Comparison of ENCODE assay signal across 8 mouse cellular contexts in the genomic region with DNA sequence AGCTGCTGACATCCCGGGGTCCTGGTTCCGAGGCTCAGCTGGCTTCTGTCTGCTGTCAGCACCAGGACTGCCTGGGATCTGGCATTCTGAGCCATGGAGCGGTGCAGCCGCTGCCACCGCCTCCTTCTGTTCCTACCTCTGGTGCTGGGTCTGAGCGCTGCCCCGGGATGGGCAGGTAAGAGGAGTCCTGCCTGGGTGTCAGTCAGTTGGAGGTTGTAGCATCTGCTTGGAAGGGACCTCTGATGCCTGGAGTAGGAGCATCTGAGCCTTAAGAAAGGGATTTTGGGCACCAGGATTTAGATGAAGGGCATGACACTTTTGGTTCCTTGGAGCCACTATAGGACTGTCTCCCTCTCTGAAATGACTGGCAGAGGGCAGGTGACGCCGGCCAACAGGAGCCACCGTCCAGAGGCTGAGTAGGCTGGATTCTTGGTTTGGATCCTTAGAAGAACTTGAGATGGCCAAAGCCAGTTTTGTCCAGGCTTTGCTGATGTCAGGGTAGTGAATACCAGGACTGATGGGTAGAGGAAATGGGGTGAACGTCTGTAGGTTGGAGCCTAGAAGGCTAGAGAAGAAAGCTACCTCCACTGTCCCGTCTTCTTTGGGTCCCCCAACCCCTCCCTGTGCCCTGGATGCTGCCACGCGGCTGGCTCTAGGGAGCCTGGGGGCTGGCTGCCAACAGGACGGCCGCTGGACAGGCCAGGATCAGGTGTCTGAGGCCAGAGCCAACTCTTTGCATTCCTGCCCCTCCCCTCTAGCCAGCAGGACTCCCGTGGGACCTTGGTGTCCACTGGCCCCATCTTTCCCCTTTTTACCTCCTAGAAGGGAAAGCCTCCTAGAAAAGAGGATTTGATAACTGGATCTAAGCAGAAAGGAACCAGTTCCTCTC. TPM values are rescaled to one million over a fixed set of nuclear protein-coding genes. Genes with fewer than 3 reads are reported as not detected.
DNase-seq lines count a peak whose midpoint lies in the region; ATAC-seq and TF ChIP-seq lines count a peak whose summit lies in the region.

No protein-coding gene starts in this region.

- WGBS in kidney, postnatal 0 days = 16% methylated on average over 17 of the region's 17 CpGs
- 30% methylated on average over 17 of the region's 17 CpGs for WGBS in forebrain, embryonic 13.5 days
- WGBS in hindbrain, embryonic 10.5 days = 32% methylated on average over 17 of the region's 17 CpGs
- WGBS in midbrain, embryonic 16.5 days = 29% methylated on average over 17 of the region's 17 CpGs

- peaks cover 26% of the 10 kb centered on the region for H3K36me3 ChIP-seq in kidney, postnatal 0 days (ENCODE audit: insufficient read depth, low read length)
- H3K36me3 ChIP-seq in forebrain, embryonic 13.5 days (ENCODE audit: poor library complexity, severe bottlenecking) = peaks cover 32% of the 10 kb centered on the region
- H3K36me3 ChIP-seq in hindbrain, embryonic 10.5 days = peaks cover 37% of the 10 kb centered on the region
- H3K36me3 ChIP-seq in midbrain, embryonic 16.5 days (ENCODE audit: control insufficient read depth, insufficient read depth, low read length) = peaks cover 25% of the 10 kb centered on the region

- TF ChIP-seq CTCF in kidney, postnatal 0 days (IDR thresholded peaks at IDR 0.05; ENCODE audit: low read depth) = no peak

- DNase-seq in kidney, postnatal 0 days (ENCODE audit: low spot score) = no peak
- no peak for DNase-seq in kidney, postnatal 4 days
- peak; percentile 11 for DNase-seq in adrenal gland, adult 8-10 months
- DNase-seq in hindbrain, embryonic 10.5 days (ENCODE audit: low spot score) = no peak
- no peak for DNase-seq in frontal cortex, postnatal 25 days (ENCODE audit: low spot score in 2 of 2)
- DNase-seq in spleen, postnatal 4 days (ENCODE audit: low spot score in 2 of 2) = no peak

- no peak overlapping the region for H3K4me3 ChIP-seq in kidney, postnatal 0 days (replicated peaks; ENCODE audit: low read depth, low read length)
- peak overlapping the region; percentile 36 for H3K4me3 ChIP-seq in forebrain, embryonic 13.5 days
- H3K4me3 ChIP-seq in hindbrain, embryonic 10.5 days = peak overlapping the region; percentile 35; the same call in 1 of the 2 replicates
- H3K4me3 ChIP-seq in midbrain, embryonic 16.5 days (ENCODE audit: low read depth, low read length) = peak overlapping the region; percentile 21

- no peak overlapping the region for H3K27ac ChIP-seq in kidney, postnatal 0 days
- no peak overlapping the region for H3K27ac ChIP-seq in forebrain, embryonic 13.5 days
- H3K27ac ChIP-seq in hindbrain, embryonic 10.5 days = peak overlapping the region; percentile 59
- no peak overlapping the region for H3K27ac ChIP-seq in midbrain, embryonic 16.5 days (ENCODE audit: low read length)

- no peaks in the 10 kb centered on the region for H3K9me3 ChIP-seq in kidney, postnatal 0 days (replicated peaks; ENCODE audit: low read length)
- H3K9me3 ChIP-seq in forebrain, embryonic 13.5 days (replicated peaks) = no peaks in the 10 kb centered on the region
- H3K9me3 ChIP-seq in hindbrain, embryonic 10.5 days = no peaks in the 10 kb centered on the region
- H3K9me3 ChIP-seq in midbrain, embryonic 16.5 days (replicated peaks; ENCODE audit: control insufficient read depth, low read length, poor library complexity, severe bottlenecking) = no peaks in the 10 kb centered on the region

- peaks cover 14% of the 10 kb centered on the region for H3K4me1 ChIP-seq in kidney, postnatal 0 days (replicated peaks; ENCODE audit: insufficient read depth, low read length)
- H3K4me1 ChIP-seq in forebrain, embryonic 13.5 days = peaks cover 36% of the 10 kb centered on the region
- peaks cover 61% of the 10 kb centered on the region for H3K4me1 ChIP-seq in hindbrain, embryonic 10.5 days (replicated peaks)
- peaks cover 15% of the 10 kb centered on the region for H3K4me1 ChIP-seq in midbrain, embryonic 16.5 days (ENCODE audit: control insufficient read depth, insufficient read depth, low read length)

- ATAC-seq in kidney, postnatal 0 days (replicated peaks; ENCODE audit: low FRiP score, low read depth) = no peak
- peak; percentile 11 for ATAC-seq in forebrain, embryonic 13.5 days
- 0 out of 2 replicates have a peak, but pooled peaks have one; percentile 8 for ATAC-seq in midbrain, embryonic 16.5 days

- no peak overlapping the region for H3K9ac ChIP-seq in kidney, postnatal 0 days (ENCODE audit: low read depth, low read length)
- peak overlapping the region; percentile 66 for H3K9ac ChIP-seq in forebrain, embryonic 13.5 days
- H3K9ac ChIP-seq in midbrain, embryonic 16.5 days (ENCODE audit: low read depth, low read length) = peak overlapping the region; percentile 57

- peak overlapping the region; percentile 51 for H3K4me2 ChIP-seq in kidney, postnatal 0 days (ENCODE audit: low read length)
- H3K4me2 ChIP-seq in forebrain, embryonic 13.5 days = peak overlapping the region; percentile 71
- peak overlapping the region; percentile 61 for H3K4me2 ChIP-seq in midbrain, embryonic 16.5 days (ENCODE audit: low read length)

- 0 out of 2 replicates have a peak, but pooled peaks cover 4% of the 10 kb centered on the region for H3K27me3 ChIP-seq in kidney, postnatal 0 days (ENCODE audit: insufficient read depth, low read length)
- 0 out of 2 replicates have a peak, but pooled peaks cover 7% of the 10 kb centered on the region for H3K27me3 ChIP-seq in forebrain, embryonic 13.5 days
- peaks cover 16% of the 10 kb centered on the region for H3K27me3 ChIP-seq in hindbrain, embryonic 10.5 days (ENCODE audit: insufficient read depth, poor library complexity, severe bottlenecking)
- no peaks in the 10 kb centered on the region; the same call in 1 of the 2 replicates for H3K27me3 ChIP-seq in midbrain, embryonic 16.5 days (ENCODE audit: control insufficient read depth, insufficient read depth, low read depth, low read length)

RNA-seq across cellular contexts. Expression of a gene that starts 0.6 kb away (rescaled TPM):
- 1.4 and 1.6 TPM in 2 replicates for polyA plus RNA-seq in kidney, postnatal 0 days (2015; fragmentation: Nextera tagmentation; extraction: Ambion mirVana)
- total RNA-seq in adrenal gland, adult 8-10 months (2022) = 1 to 10 TPM in 3 of 4 experiments, under 1 TPM in 1; 0.55 to 1.7 (median 1.4) TPM
- 0.80 and 1.3 TPM in 2 replicates for polyA plus RNA-seq in forebrain, embryonic 13.5 days (2015; fragmentation: Nextera tagmentation; extraction: Ambion mirVana)
- polyA plus RNA-seq in hindbrain, embryonic 10.5 days (2016; fragmentation: Nextera tagmentation; extraction: Ambion mirVana) = 0.99 and 1.7 TPM in 2 replicates
- polyA plus RNA-seq in midbrain, embryonic 16.5 days (2015; fragmentation: Nextera tagmentation; extraction: Ambion mirVana) = 3.6 and 4.4 TPM in 2 replicates

RNA-seq across cellular contexts. Expression of a gene that starts 8.2 kb away (rescaled TPM):
- 42.3 and 46.1 TPM in 2 replicates for polyA plus RNA-seq in kidney, postnatal 0 days (2015; fragmentation: Nextera tagmentation; extraction: Ambion mirVana)
- 10 to 100 TPM; 54.8 to 70.9 (median 62.7) TPM for total RNA-seq in adrenal gland, adult 8-10 months (2022)
- 52.6 and 57.1 TPM in 2 replicates for polyA plus RNA-seq in forebrain, embryonic 13.5 days (2015; fragmentation: Nextera tagmentation; extraction: Ambion mirVana)
- 49.1 and 56.4 TPM in 2 replicates for polyA plus RNA-seq in hindbrain, embryonic 10.5 days (2016; fragmentation: Nextera tagmentation; extraction: Ambion mirVana)
- 54.0 and 55.9 TPM in 2 replicates for polyA plus RNA-seq in midbrain, embryonic 16.5 days (2015; fragmentation: Nextera tagmentation; extraction: Ambion mirVana)

RNA-seq across cellular contexts. Expression of a gene that starts 8.3 kb away (rescaled TPM):
- polyA plus RNA-seq in kidney, postnatal 0 days (2015; fragmentation: Nextera tagmentation; extraction: Ambion mirVana) = 149 and 165 TPM in 2 replicates
- 100 to 1,000 TPM; 176 to 248 (median 200) TPM for total RNA-seq in adrenal gland, adult 8-10 months (2022)
- polyA plus RNA-seq in forebrain, embryonic 13.5 days (2015; fragmentation: Nextera tagmentation; extraction: Ambion mirVana) = 139 and 159 TPM in 2 replicates
- polyA plus RNA-seq in hindbrain, embryonic 10.5 days (2016; fragmentation: Nextera tagmentation; extraction: Ambion mirVana) = 188 and 197 TPM in 2 replicates
- polyA plus RNA-seq in midbrain, embryonic 16.5 days (2015; fragmentation: Nextera tagmentation; extraction: Ambion mirVana) = 163 and 175 TPM in 2 replicates

RNA-seq across cellular contexts. Expression of a gene that starts 11.9 kb away (rescaled TPM):
- 64.9 and 65.7 TPM in 2 replicates for polyA plus RNA-seq in kidney, postnatal 0 days (2015; fragmentation: Nextera tagmentation; extraction: Ambion mirVana)
- 100 to 1,000 TPM; 249 to 289 (median 271) TPM for total RNA-seq in adrenal gland, adult 8-10 months (2022)
- 76.0 and 88.0 TPM in 2 replicates for polyA plus RNA-seq in forebrain, embryonic 13.5 days (2015; fragmentation: Nextera tagmentation; extraction: Ambion mirVana)
- 65.5 and 73.0 TPM in 2 replicates for polyA plus RNA-seq in hindbrain, embryonic 10.5 days (2016; fragmentation: Nextera tagmentation; extraction: Ambion mirVana)
- polyA plus RNA-seq in midbrain, embryonic 16.5 days (2015; fragmentation: Nextera tagmentation; extraction: Ambion mirVana) = 60.1 and 61.3 TPM in 2 replicates

RNA-seq across cellular contexts. Expression of a gene that starts 15.3 kb away (rescaled TPM):
- polyA plus RNA-seq in kidney, postnatal 0 days (2015; fragmentation: Nextera tagmentation; extraction: Ambion mirVana) = 17.9 and 23.3 TPM in 2 replicates
- total RNA-seq in adrenal gland, adult 8-10 months (2022) = 10 to 100 TPM; 42.7 to 84.4 (median 60.7) TPM
- 12.4 and 15.3 TPM in 2 replicates for polyA plus RNA-seq in forebrain, embryonic 13.5 days (2015; fragmentation: Nextera tagmentation; extraction: Ambion mirVana)
- 12.3 and 17.3 TPM in 2 replicates for polyA plus RNA-seq in hindbrain, embryonic 10.5 days (2016; fragmentation: Nextera tagmentation; extraction: Ambion mirVana)
- 17.9 and 18.2 TPM in 2 replicates for polyA plus RNA-seq in midbrain, embryonic 16.5 days (2015; fragmentation: Nextera tagmentation; extraction: Ambion mirVana)
